Mouse (Mus musculus) CH12.LX (cell line): ENCODE data around the gene Prmt1.

Experiments
- CHD1 ChIP-seq: IDR thresholded peaks from 2 replicates; pipeline ENCODE4 v1.6.1; 2012; ENCODE audit warnings: low read depth, low read length, improper control_type of control experiment, inconsistent platforms
- CTCF ChIP-seq, 2 experiments: IDR thresholded peaks in 1 of 2; conservative IDR thresholded peaks in 1 of 2; 2 replicates each; pipeline ENCODE4 v1.5.1; 2011 to 2012; ENCODE audit warnings: low read depth in 2 of 2, low read length in 2 of 2, improper control_type of control experiment in 1 of 2, inconsistent platforms in 1 of 2, mild to moderate bottlenecking in 1 of 2, moderate library complexity in 1 of 2
- IRF4 ChIP-seq: IDR thresholded peaks from 2 replicates; pipeline ENCODE4 v1.6.1; 2014; ENCODE audit warnings: low read depth, mild to moderate bottlenecking, inconsistent platforms, low read length, improper control_type of control experiment
- MAZ ChIP-seq: IDR thresholded peaks from 2 replicates; pipeline ENCODE4 v1.6.1; 2012; ENCODE audit warnings: low read depth, mild to moderate bottlenecking, inconsistent platforms, low read length, improper control_type of control experiment, moderate library complexity
- MEF2A ChIP-seq: IDR thresholded peaks from 2 replicates; pipeline ENCODE4 v1.6.1; 2014; ENCODE audit warnings: low read depth, mild to moderate bottlenecking, inconsistent platforms, low read length, improper control_type of control experiment, borderline replicate concordance
- POLR2A ChIP-seq: IDR thresholded peaks from 2 replicates; pipeline ENCODE4 v1.6.1; 2011; ENCODE audit warnings: low read depth, mild to moderate bottlenecking, improper control_type of control experiment, low read length

DNA sequence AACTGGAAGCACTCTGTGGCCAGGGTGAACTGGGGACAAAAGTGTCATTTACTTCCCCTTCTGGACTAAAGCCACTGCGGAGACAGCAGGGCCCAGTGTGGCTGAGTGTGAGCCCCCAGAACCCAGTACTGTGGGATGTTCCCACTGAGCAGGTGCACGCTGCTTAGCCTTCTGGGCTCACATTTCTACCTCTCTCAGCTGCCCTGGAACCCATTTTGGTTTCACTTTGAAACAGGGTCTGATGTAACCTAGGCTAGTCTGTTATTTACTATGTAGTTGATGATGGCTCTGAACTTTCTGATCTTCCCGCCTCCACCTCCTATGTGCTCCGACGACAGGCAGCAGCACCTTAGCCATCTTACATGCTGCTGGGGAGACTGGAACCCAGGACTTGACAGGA, 23.5 kb downstream of the Prmt1 start:
- peak; percentile 55 for TF ChIP-seq IRF4
- no peak for TF ChIP-seq POLR2A
- TF ChIP-seq MAZ = no peak
- TF ChIP-seq MEF2A = no peak
- TF ChIP-seq CTCF (conservative IDR thresholded peaks at IDR 0.05 in 1 of 2, IDR thresholded peaks at IDR 0.05 in 1 of 2; ENCODE audit: low read depth in 2 of 2, low read length in 2 of 2) = no peak
- TF ChIP-seq CHD1 = no peak
